Mouse (Mus musculus) left cerebral cortex, adult 18-20 months (tissue): Measurements from ENCODE around the gene Ttll5. TPM values are rescaled to one million over a fixed set of nuclear protein-coding genes. Genes with fewer than 3 reads are reported as not detected.

Experiments used
- DNase-seq, 2 experiments: peaks; one replicate each; pipeline ENCODE4 v3.0.0; 2021 to 2022; ENCODE audit warnings: low spot score in 2 of 2, mixed read lengths in 1 of 2
- total RNA-seq, 2 experiments: library from RNA; stranded (reverse); gene quantifications; 2 replicates each; pipeline ENCODE4 v1.2.3; 2021

Gene Ttll5
- total RNA-seq, 2 experiments from 2014 or later, result 45.0 to 45.2 TPM

DNA sequence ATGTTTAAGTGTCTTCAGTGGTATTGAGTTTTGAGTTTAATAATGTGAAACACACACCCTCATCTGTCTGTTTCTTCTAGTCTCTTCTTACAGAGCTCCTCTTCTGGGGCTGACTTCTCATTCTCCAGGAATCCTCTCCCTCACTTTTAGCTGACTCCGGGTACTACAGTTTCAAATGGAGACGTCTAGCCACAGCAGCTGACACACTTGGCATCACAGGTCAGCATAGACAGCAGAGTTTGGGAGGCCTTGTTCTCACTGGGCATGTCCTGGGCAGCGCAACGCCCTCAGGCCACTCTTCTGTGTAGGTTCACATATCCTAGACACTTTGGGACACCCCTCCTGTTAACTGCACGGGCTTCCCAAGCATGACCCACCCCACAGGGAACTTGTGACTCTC is 214.6 kb downstream of the Ttll5 start:
- DNase-seq, result no peak

DNA sequence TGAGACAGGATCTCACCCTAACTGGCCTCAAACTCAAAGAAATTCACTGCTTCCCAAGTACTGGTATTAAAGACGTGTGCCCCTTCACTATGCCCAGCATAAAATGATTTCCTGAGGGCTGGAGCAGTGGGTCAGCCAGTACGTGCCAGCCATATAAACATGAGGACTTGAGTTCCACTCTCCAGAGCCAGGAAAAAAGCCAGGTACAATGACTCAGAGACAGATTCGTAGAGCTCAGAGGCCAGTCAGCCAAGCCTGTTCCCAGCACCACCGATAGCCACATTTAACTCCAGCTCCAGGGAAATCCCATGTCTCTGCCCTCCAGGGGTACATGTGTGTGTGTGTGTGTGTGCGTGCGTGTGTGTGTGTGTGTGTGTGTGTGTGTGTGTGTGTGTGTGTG is 215.3 kb downstream of the Ttll5 start:
- DNase-seq, result no peak

GRCm38 (mm10) chr12:86046141-86046540 is 221.7 kb downstream of the Ttll5 start:
- no peak for DNase-seq

- DNase-seq, result no peak
Measured at GRCm38 (mm10) chr12:86046776-86047175, 222.3 kb downstream of the Ttll5 start.

DNA sequence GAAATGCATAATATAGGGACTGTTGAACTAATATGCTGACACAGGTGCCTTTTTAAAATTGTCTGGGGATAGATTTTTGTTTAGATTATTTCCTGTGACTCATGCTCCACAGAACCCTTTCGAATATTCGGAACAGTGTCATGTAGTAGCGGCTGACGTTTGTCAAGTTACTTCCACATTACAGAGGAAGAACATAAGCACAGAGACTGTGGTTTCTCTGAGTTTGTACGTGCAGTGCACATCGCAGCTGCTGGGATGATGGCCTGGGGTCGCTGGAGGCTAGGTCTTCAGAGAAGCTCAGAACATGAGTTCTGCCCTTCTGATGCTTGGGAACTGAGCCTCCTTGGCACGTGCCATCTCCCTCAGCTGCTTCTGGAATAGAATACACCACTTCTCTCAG is 222.9 kb downstream of the Ttll5 start:
- no peak for DNase-seq

DNA sequence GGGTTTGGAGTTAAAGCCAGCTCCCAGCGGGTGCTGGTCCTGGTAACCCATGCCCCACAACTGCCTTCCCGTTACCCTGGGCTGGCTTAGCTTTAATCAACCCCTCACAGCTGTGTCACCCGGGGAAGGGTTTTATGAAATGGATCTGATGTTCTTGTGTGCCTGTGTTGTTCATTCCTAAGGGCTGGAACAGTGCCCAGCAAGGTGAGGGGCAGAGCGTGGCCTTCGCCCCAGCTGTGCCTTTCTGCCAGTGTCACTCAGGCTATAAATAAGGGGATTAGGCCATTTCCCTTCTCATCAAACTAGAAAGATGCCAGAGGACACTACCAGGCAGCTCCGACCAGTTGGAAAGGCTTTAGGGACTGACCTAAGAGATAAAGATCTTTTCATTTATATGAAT is 225.4 kb downstream of the Ttll5 start:
- no peak for DNase-seq

DNA sequence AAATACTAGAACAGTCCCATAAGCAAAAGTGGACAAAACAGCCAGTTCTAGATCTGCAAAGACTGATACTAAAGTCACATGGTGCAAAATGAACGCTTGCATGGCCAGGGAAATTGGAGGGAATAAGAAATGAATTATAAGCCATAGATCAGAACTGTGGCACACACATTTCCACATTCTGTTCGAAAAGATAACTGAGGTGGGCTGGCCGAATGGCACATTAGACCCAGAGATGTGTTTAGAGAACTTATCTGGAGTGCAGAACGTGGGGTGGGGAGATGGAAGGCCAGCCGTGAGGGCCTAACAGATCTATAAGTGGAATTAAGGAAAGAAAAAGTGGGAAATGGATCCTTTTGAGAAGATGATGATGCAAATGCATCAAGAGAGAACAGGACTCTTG is 227.0 kb downstream of the Ttll5 start:
- DNase-seq, result no peak

- no peak for DNase-seq
Measured at GRCm38 (mm10) chr12:86055306-86055705, 230.8 kb downstream of the Ttll5 start.

- DNase-seq, result no peak
Measured at GRCm38 (mm10) chr12:86056976-86057375, 232.5 kb downstream of the Ttll5 start.

GRCm38 (mm10) chr12:86057516-86057915 is 233.1 kb downstream of the Ttll5 start:
- DNase-seq, result no peak

- DNase-seq, result no peak
Measured at GRCm38 (mm10) chr12:86059341-86059740, 234.9 kb downstream of the Ttll5 start.

DNA sequence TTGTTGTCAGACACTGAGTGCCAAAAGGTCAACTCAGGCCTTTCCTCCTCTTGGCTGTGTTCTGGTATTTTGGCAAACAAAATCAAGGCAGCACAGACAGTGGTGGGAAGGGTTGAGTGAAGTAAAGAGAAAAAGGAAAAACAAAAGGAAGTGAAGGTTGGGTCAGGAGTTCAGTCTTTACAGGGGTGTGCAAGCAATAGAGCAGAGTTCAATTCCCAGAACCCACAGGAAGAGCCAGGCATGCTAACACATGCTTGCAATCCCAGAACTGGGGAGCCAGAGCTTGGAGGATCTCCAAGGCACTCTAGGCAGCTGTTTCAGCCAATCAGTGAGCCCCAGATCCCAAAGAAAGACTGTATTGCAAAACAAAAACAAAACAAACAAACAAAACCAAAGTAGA is 240.3 kb downstream of the Ttll5 start:
- no peak for DNase-seq

DNA sequence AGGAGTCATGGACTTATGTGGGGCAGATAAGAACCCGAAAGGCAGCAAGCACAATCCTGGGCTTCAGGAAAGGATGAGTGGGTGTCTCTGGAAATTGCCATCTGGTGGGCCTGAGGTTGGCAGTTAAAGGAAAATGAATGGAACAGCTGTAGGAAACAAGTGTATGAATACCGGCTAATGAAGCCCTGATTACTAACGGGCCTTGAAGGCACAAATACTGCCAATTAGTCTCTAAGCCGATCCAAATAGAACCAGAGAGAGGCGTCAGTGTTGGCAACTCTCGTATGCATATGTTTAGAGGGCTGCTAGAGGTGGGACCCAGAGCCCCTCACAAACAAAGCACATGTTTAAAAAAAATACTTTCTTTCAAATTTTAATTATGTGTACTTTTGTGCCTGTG is 247.0 kb downstream of the Ttll5 start:
- no peak for DNase-seq

DNA sequence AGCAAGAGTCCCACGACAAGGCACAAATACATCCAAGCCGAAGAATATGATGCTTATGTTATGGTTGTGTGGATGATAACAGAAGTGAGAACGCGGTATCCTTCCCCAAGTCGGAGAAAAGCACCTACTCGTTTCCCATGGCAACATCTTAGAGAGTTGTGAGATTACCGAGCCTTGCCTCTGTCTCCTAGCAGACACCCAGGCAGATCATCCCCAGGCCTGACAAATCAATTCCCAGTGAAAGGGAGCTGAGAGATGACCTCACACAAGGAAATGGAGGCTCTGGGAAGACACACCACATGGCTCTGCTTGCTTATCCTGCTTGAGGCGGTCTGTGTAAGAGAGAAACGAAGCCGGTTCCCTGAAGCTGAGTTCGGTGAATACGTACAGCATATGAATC is 250.2 kb downstream of the Ttll5 start:
- peak in 1 of 2 experiments; percentile 21 for DNase-seq

DNA sequence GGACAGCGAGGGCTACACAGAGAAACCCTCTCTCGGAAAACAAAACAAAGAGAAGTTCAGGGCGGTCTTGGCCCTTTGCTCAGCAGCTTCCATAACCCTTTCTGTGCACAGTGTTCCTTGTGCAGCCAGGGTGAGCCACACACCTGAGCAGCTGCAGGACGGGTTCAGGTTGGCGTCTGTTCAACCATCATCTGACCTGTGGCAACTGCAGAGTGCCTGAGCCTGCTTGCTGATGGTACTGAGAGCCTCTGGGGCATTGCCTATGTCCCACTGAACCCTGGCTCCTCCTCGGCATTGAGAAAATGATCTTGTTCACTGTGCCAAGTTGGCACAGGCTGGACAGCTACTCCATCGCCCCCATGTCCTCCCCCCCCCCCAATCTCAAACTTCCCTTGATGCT is 250.9 kb downstream of the Ttll5 start:
- DNase-seq, result no peak

- peak; percentile 51 to 62 for DNase-seq
Measured at GRCm38 (mm10) chr12:86076321-86076901, 252.0 kb downstream of the Ttll5 start.

- peak in 1 of 2 experiments; percentile 34 for DNase-seq
Measured at GRCm38 (mm10) chr12:86077322-86077721, 252.9 kb downstream of the Ttll5 start.

DNA sequence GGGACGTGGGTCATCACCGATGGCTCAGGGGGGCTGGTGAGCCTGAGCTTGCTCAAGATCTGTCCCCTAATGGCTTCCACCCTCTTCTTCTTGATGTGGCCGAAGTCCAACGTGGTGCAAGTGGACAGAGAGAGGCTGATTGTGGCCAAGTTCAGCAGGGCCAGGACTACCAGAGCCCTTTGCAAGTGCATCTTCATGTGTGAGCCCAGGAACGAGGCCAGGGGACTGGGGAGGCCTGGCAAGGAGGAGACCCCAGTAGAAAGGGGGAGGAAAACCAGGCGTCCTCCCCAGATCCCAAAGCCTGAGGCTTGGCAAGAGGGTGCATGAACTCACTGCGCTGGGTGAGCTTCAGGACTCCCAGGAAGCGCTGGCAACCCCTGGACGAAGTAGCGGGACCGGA is 253.3 kb downstream of the Ttll5 start:
- no peak for DNase-seq

DNA sequence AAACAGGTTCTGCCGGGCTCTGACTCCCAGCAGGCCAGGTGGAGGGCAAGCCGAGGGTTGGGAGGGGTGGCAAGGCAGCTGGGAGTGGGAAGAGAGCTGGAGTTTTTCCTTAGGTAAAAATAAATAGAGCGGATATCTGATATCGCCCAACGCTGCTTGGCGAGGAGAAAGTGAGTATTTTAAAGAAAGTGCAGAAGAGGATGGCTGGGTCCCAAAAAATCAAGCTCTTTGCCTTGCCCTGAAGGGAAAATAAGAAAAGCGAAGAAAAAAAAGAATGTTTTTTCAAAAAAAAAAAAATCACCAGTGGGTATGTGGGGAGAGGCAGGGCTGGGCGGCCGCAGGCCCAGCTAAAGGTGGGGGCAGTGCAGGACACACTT is 253.7 kb downstream of the Ttll5 start:
- DNase-seq, result no peak

- peak; percentile 37 to 58 for DNase-seq
Measured at GRCm38 (mm10) chr12:86078553-86079201, 254.2 kb downstream of the Ttll5 start, which contains the start of gene Tgfb3. Gene Tgfb3 (minus strand): TSS chr12:86079041.

- peak; percentile 94 for DNase-seq
Measured at GRCm38 (mm10) chr12:86079202-86079667, 254.8 kb downstream of the Ttll5 start.

- peak; percentile 79 to 90 for DNase-seq
Measured at GRCm38 (mm10) chr12:86082481-86083012, 258.1 kb downstream of the Ttll5 start, which contains the start of gene Ift43. Gene Ift43 (plus strand): TSS chr12:86082541.

- peak; percentile 50 to 63 for DNase-seq
Measured at GRCm38 (mm10) chr12:86085873-86086272, 261.4 kb downstream of the Ttll5 start.
